ENCODE assay signal across 9 mouse cellular contexts in genomic region chr2:93645626-93646320, GRCm38 (mm10). TPM values are rescaled to one million over a fixed set of nuclear protein-coding genes. Genes with fewer than 3 reads are reported as not detected.
DNase-seq lines count a peak whose midpoint lies in the region; ATAC-seq lines count a peak whose summit lies in the region.
"Had no signal": no experiment of that assay in that cellular context is flagged by ENCODE, and none has a peak within 500 bp of the region (broad histone marks: within the 10 kb centered on the region; RNA-seq: fewer than 3 reads in every experiment).

No protein-coding gene starts in this region.

- H3K36me3 ChIP-seq in megakaryocyte, embryonic 14.5 days (replicated peaks; ENCODE audit: low read length), result no peaks in the 10 kb centered on the region
- no peaks in the 10 kb centered on the region for H3K36me3 ChIP-seq in heart, embryonic 13.5 days
- no peaks in the 10 kb centered on the region for H3K36me3 ChIP-seq in midbrain, embryonic 11.5 days (ENCODE audit: control insufficient read depth, insufficient read depth, low read length)

- peak overlapping the region; percentile 62 for H3K4me2 ChIP-seq in heart, embryonic 13.5 days
- peak overlapping the region; percentile 17; the same call in 1 of the 2 replicates for H3K4me2 ChIP-seq in midbrain, embryonic 11.5 days

- intact Hi-C loops in gastrocnemius, postnatal 14 days (cut with DNase I; ENCODE audit: low total_unique reads), result no loop called here

- H3K27me3 ChIP-seq in megakaryocyte, embryonic 14.5 days (replicated peaks), result peaks cover 90% of the 10 kb centered on the region
- peaks cover 100% of the 10 kb centered on the region for H3K27me3 ChIP-seq in heart, embryonic 13.5 days (replicated peaks)
- H3K27me3 ChIP-seq in midbrain, embryonic 11.5 days (ENCODE audit: control insufficient read depth, insufficient read depth, low read length), result peaks cover 99% of the 10 kb centered on the region

- H3K9me3 ChIP-seq in megakaryocyte, embryonic 14.5 days, result no peaks in the 10 kb centered on the region
- H3K9me3 ChIP-seq in heart, embryonic 13.5 days, result no peaks in the 10 kb centered on the region
- H3K9me3 ChIP-seq in midbrain, embryonic 11.5 days (ENCODE audit: control insufficient read depth, low read length), result no peaks in the 10 kb centered on the region

- no peak overlapping the region for H3K27ac ChIP-seq in heart, embryonic 13.5 days (replicated peaks)
- no peak overlapping the region for H3K27ac ChIP-seq in midbrain, embryonic 11.5 days (ENCODE audit: low read depth, low read length)

- peaks cover 32% of the 10 kb centered on the region for H3K4me1 ChIP-seq in megakaryocyte, embryonic 14.5 days
- peaks cover 35% of the 10 kb centered on the region for H3K4me1 ChIP-seq in heart, embryonic 13.5 days
- peaks cover 10% of the 10 kb centered on the region for H3K4me1 ChIP-seq in midbrain, embryonic 11.5 days (ENCODE audit: control insufficient read depth, insufficient read depth, low read length)

- peak overlapping the region; percentile 63 for H3K9ac ChIP-seq in heart, embryonic 13.5 days
- no peak overlapping the region for H3K9ac ChIP-seq in midbrain, embryonic 11.5 days (ENCODE audit: low read length)

- WGBS in heart, embryonic 13.5 days, result 9% methylated on average over 33 of the region's 33 CpGs
- under 1% methylated on average over 33 of the region's 33 CpGs for WGBS in midbrain, embryonic 11.5 days

- peak; percentile 40 to 67 for DNase-seq in kidney, postnatal 4 days
- peak; percentile 97 for DNase-seq in midbrain, embryonic 11.5 days (ENCODE audit: low spot score, missing footprints)
- DNase-seq in adipocyte (ENCODE audit: low spot score), result no peak
- no peak for DNase-seq in gastrocnemius, postnatal 14 days
- no peak for DNase-seq in spleen, postnatal 36 days (ENCODE audit: low spot score in 2 of 2)

- no peak for ATAC-seq in megakaryocyte, adult 5-6 weeks (ENCODE audit: poor library complexity, severe bottlenecking)
- ATAC-seq in heart, embryonic 13.5 days (ENCODE audit: extremely low read depth, insufficient number of reproducible peaks, low FRiP score, low TSS enrichment), result no peak
- no peak for ATAC-seq in midbrain, embryonic 11.5 days (ENCODE audit: low FRiP score)
- ATAC-seq: Patski had no signal

- peak overlapping the region; percentile 92 for H3K4me3 ChIP-seq in megakaryocyte, embryonic 14.5 days (replicated peaks)
- peak overlapping the region; percentile 47 for H3K4me3 ChIP-seq in heart, embryonic 13.5 days
- peak overlapping the region; percentile 11; the same call in 1 of the 2 replicates for H3K4me3 ChIP-seq in midbrain, embryonic 11.5 days (ENCODE audit: low read depth, low read length)

RNA-seq across cellular contexts. Expression of gene Alx4, which starts 3.6 kb away (rescaled TPM):
- polyA plus RNA-seq in megakaryocyte, embryonic 14.5 days (2012; ENCODE audit: insufficient read depth, low replicate concordance), result 0.03 TPM in 1 of 2 replicates, not detected in the other
- not detected in 2 replicates for total RNA-seq in megakaryocyte, adult 5-6 weeks (2015)
- not detected in 2 replicates for total RNA-seq in megakaryocyte, adult 5-6 weeks (2017)
- polyA plus RNA-seq in heart, embryonic 13.5 days (2015; fragmentation: Nextera tagmentation; extraction: Ambion mirVana), result 0.09 and 0.16 TPM in 2 replicates
- polyA plus RNA-seq in midbrain, embryonic 11.5 days (2014; fragmentation: Nextera tagmentation; extraction: Ambion mirVana), result 3.9 and 4.4 TPM in 2 replicates
- under 1 TPM; 0.40 to 0.51 TPM for total RNA-seq in gastrocnemius, postnatal 14 days (2021)
- polyA plus RNA-seq: Patski had no signal

Comparison
In these comparisons a context has a peak if more than half of its experiments do, and no peak if none do; other contexts are left out.
1. H3K4me3 ChIP-seq: peak in every context shown above with its lines; median percentile 92 in megakaryocyte, embryonic 14.5 days; 47 in heart, embryonic 13.5 days; 11 in midbrain, embryonic 11.5 days.
2. DNase-seq: peak in kidney, postnatal 4 days (2 of 2) and midbrain, embryonic 11.5 days (single experiment); none in adipocyte (single experiment), gastrocnemius, postnatal 14 days (single experiment) and spleen, postnatal 36 days (0 of 2).